Mouse (Mus musculus) frontal cortex, adult (tissue): ENCODE measurements at regions not wholly inside any gene's neighbourhood (a gene's known extent, or its start where the extent isn't known, plus 50 kb on each side); places are given as distances from the start of the nearest gene placed in this dataset.

Source experiments
- ATAC-seq: cut with Nextera tagmentation; 2 replicates; pipeline ENCODE4 v1.9.2; 2017; ENCODE audit warnings: mild to moderate bottlenecking, moderate library complexity, mixed read lengths; ENCODE audit not compliant: low TSS enrichment

DNA sequence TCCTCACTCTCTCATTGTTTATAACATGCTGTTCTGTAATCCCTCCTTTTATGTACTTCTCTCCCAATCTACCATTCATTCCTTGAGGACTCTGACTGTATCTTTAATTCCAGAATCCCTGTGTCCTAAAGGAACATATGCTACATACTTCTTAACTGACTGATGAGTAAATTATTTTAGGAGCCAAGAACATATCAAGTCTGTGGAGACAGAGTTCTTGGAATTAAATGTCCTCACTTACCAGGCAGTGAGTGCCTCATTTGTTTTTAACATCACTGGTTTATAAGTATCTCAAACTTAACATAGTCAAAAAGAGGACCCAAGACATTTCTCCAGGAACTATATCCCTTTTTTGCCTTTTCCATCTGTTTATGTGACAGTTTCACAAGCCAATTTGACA is 168.0 kb downstream of the Magee1 start:
- ATAC-seq = peak; percentile 82
